In the genomic region with DNA sequence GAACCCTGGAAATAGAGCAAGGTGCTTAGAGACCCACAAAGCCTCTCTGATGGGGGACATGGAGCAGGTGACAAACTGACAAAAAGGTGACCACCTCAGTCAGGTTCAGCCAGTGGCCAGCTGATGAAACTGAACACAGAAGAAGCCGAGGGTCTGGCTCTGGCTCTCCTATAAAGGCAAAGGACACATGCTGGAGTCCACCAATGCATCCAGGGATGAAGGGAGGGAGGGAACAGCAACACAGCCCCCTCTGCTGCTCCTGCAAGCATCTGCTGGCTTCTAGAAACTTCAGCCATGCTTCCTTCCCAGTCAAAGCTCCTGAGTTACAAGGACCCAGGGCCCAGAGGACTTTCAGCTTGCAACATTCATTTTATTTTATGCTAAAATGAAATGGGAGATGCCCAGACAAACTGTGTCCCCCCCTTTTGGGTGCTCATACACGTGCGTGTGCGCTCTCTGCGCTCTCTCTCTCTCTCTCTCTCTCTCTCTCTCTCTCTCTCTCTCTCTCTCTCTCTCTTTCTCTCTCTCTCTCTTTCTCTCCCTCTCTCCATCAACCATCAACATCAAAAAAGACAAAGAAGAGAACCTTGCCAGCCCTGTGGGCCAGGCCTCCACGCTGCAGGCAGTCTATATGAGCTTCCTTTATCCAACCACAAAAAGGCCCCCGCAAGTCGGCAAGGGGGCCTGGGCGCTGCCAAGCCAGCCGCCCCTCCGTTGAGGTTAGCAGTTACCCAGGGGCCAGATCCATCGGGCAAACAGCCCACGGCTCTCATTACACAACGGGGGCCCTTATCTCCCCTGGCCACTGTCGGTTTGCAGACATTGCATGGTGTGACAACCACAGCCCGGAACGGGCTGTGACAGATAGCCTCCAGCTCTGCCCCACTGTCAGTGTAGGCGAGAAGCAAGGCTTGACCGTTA, we compare ENCODE assay signal across 9 mouse cellular contexts. TPM values are rescaled to one million over a fixed set of nuclear protein-coding genes. Genes with fewer than 3 reads are reported as not detected.
DNase-seq lines count a peak whose midpoint lies in the region; ATAC-seq lines count a peak whose summit lies in the region.
"Had no signal": no experiment of that assay in that cellular context is flagged by ENCODE, and none has a peak within 500 bp of the region (broad histone marks: within the 10 kb centered on the region; RNA-seq: fewer than 3 reads in every experiment).

No protein-coding gene starts in this region.

- peaks cover 31% of the 10 kb centered on the region for H3K36me3 ChIP-seq in forebrain, embryonic 10.5 days (replicated peaks)
- no peaks in the 10 kb centered on the region for H3K36me3 ChIP-seq in forebrain, embryonic 14.5 days (ENCODE audit: control insufficient read depth, insufficient read depth, low read length)
- H3K36me3 ChIP-seq in midbrain, embryonic 14.5 days (ENCODE audit: control insufficient read depth, insufficient read depth, low read length): no peaks in the 10 kb centered on the region
- H3K36me3 ChIP-seq in midbrain, embryonic 11.5 days (ENCODE audit: control insufficient read depth, insufficient read depth, low read length): no peaks in the 10 kb centered on the region

- WGBS in forebrain, embryonic 10.5 days: 85% methylated on average over 19 of the region's 19 CpGs
- 66% methylated on average over 19 of the region's 19 CpGs for WGBS in forebrain, embryonic 14.5 days
- WGBS in midbrain, embryonic 14.5 days: 68% methylated on average over 19 of the region's 19 CpGs
- WGBS in midbrain, embryonic 11.5 days: 83% methylated on average over 19 of the region's 19 CpGs

- peaks cover 34% of the 10 kb centered on the region for H3K4me1 ChIP-seq in forebrain, embryonic 10.5 days
- H3K4me1 ChIP-seq in forebrain, embryonic 14.5 days (ENCODE audit: control insufficient read depth, insufficient read depth, low read length): no peaks in the 10 kb centered on the region
- no peaks in the 10 kb centered on the region for H3K4me1 ChIP-seq in midbrain, embryonic 14.5 days (ENCODE audit: control insufficient read depth, insufficient read depth, low read length)
- H3K4me1 ChIP-seq in midbrain, embryonic 11.5 days (ENCODE audit: control insufficient read depth, insufficient read depth, low read length): no peaks in the 10 kb centered on the region

- no peaks in the 10 kb centered on the region for H3K9me3 ChIP-seq in forebrain, embryonic 10.5 days
- H3K9me3 ChIP-seq in forebrain, embryonic 14.5 days (replicated peaks; ENCODE audit: control insufficient read depth, low read length): no peaks in the 10 kb centered on the region
- H3K9me3 ChIP-seq in midbrain, embryonic 14.5 days (ENCODE audit: control insufficient read depth, low read length): no peaks in the 10 kb centered on the region
- no peaks in the 10 kb centered on the region for H3K9me3 ChIP-seq in midbrain, embryonic 11.5 days (ENCODE audit: control insufficient read depth, low read length)

- H3K27me3 ChIP-seq in forebrain, embryonic 10.5 days (ENCODE audit: poor library complexity, severe bottlenecking): no peaks in the 10 kb centered on the region
- no peaks in the 10 kb centered on the region for H3K27me3 ChIP-seq in forebrain, embryonic 14.5 days (replicated peaks; ENCODE audit: control insufficient read depth, insufficient read depth, low read length)
- no peaks in the 10 kb centered on the region for H3K27me3 ChIP-seq in midbrain, embryonic 14.5 days (ENCODE audit: control insufficient read depth, insufficient read depth, low read length)
- H3K27me3 ChIP-seq in midbrain, embryonic 11.5 days (ENCODE audit: control insufficient read depth, insufficient read depth, low read length): no peaks in the 10 kb centered on the region

- H3K4me3 ChIP-seq in forebrain, embryonic 10.5 days: no peak overlapping the region
- H3K4me3 ChIP-seq in forebrain, embryonic 14.5 days (ENCODE audit: low read depth, low read length): no peak overlapping the region
- no peak overlapping the region for H3K4me3 ChIP-seq in midbrain, embryonic 14.5 days (replicated peaks; ENCODE audit: low read depth, low read length)
- no peak overlapping the region for H3K4me3 ChIP-seq in midbrain, embryonic 11.5 days (ENCODE audit: low read depth, low read length)

- H3K4me2 ChIP-seq in forebrain, embryonic 14.5 days (ENCODE audit: low read length): no peak overlapping the region
- H3K4me2 ChIP-seq in midbrain, embryonic 14.5 days (ENCODE audit: low read length): no peak overlapping the region
- no peak overlapping the region for H3K4me2 ChIP-seq in midbrain, embryonic 11.5 days

- peak overlapping the region; percentile 54; the same call in 1 of the 2 replicates for H3K27ac ChIP-seq in forebrain, embryonic 10.5 days
- no peak overlapping the region for H3K27ac ChIP-seq in forebrain, embryonic 14.5 days (ENCODE audit: low read depth, low read length)
- H3K27ac ChIP-seq in midbrain, embryonic 14.5 days (replicated peaks; ENCODE audit: low read depth, low read length): no peak overlapping the region
- no peak overlapping the region; the same call in 1 of the 2 replicates for H3K27ac ChIP-seq in midbrain, embryonic 11.5 days (ENCODE audit: low read depth, low read length)

- intact Hi-C loops in heart, postnatal 14 days (cut with DNase I): no loop called here

- H3K9ac ChIP-seq in forebrain, embryonic 14.5 days (ENCODE audit: low read length): no peak overlapping the region
- no peak overlapping the region for H3K9ac ChIP-seq in midbrain, embryonic 14.5 days (replicated peaks; ENCODE audit: low read length)
- H3K9ac ChIP-seq in midbrain, embryonic 11.5 days (ENCODE audit: low read length): no peak overlapping the region

- no peak for ATAC-seq in forebrain, embryonic 14.5 days
- ATAC-seq in midbrain, embryonic 14.5 days (ENCODE audit: low FRiP score, low TSS enrichment): no peak
- no peak for ATAC-seq in midbrain, embryonic 11.5 days (ENCODE audit: low FRiP score)
- ATAC-seq in megakaryocyte-erythroid progenitor cell, adult 5-6 weeks (replicated peaks; ENCODE audit: low FRiP score, low TSS enrichment, poor library complexity, severe bottlenecking): peak; percentile 93

- no peak for DNase-seq in forebrain, embryonic 10.5 days (ENCODE audit: extremely low spot score, low spot score)
- DNase-seq in forebrain, embryonic 14.5 days (ENCODE audit: low spot score): no peak
- peak; percentile 22 for DNase-seq in midbrain, embryonic 14.5 days
- no peak for DNase-seq in midbrain, embryonic 11.5 days (ENCODE audit: low spot score, missing footprints)
- peak; percentile 56 to 61 for DNase-seq in heart, postnatal 14 days
- no peak for DNase-seq in right cerebral cortex, postnatal 25 days
- no peak for DNase-seq in urinary bladder, postnatal 4 days (ENCODE audit: low spot score in 2 of 2)
- DNase-seq: right cerebral cortex, postnatal 4 days had no signal

RNA-seq across cellular contexts. Expression of a gene that starts 21.8 kb away (rescaled TPM):
- 27.0 and 29.1 TPM in 2 replicates for polyA plus RNA-seq in forebrain, embryonic 10.5 days (2016; fragmentation: Nextera tagmentation; extraction: Ambion mirVana)
- 2.3 and 3.7 TPM in 2 replicates for polyA plus RNA-seq in forebrain, embryonic 14.5 days (2014; fragmentation: Nextera tagmentation; extraction: Ambion mirVana)
- polyA plus RNA-seq in midbrain, embryonic 14.5 days (2014; fragmentation: Nextera tagmentation; extraction: Ambion mirVana): 6.0 and 7.0 TPM in 2 replicates
- polyA plus RNA-seq in midbrain, embryonic 11.5 days (2014; fragmentation: Nextera tagmentation; extraction: Ambion mirVana): 14.0 and 15.0 TPM in 2 replicates
- 100 to 1,000 TPM; 144 to 166 TPM for total RNA-seq in heart, postnatal 14 days (2021)
- 3.4 and 4.0 TPM in 2 replicates for total RNA-seq in megakaryocyte-erythroid progenitor cell, adult 5-6 weeks (2014; fragmentation: Nextera tagmentation)
- 2.3 and 6.4 TPM in 2 replicates for total RNA-seq in megakaryocyte-erythroid progenitor cell, adult 5-6 weeks (2017)

Comparison
In these comparisons a context has a peak if more than half of its experiments do, and no peak if none do; other contexts are left out.
1. DNase-seq: peak in midbrain, embryonic 14.5 days (single experiment) and heart, postnatal 14 days (2 of 2); none in forebrain, embryonic 10.5 days (single experiment), forebrain, embryonic 14.5 days (single experiment), midbrain, embryonic 11.5 days (single experiment), right cerebral cortex, postnatal 25 days (single experiment) and urinary bladder, postnatal 4 days (0 of 2).